Mouse (Mus musculus) urinary bladder, postnatal 10 days (tissue): Measurements from ENCODE around the gene Ap2a2.
"Not testable (repeated sequence)": the region's sequence is repeated elsewhere in the genome, so short reads cannot be mapped to it uniquely, and the experiment has no call there.

ENCODE experiments used
- DNase-seq: peaks from one replicate; pipeline ENCODE4 v3.0.0; 2022; ENCODE audit warnings: low spot score

The Ap2a2 gene

GRCm38 (mm10) chr7:141596971-141597370 lies 35.0 kb downstream of the Ap2a2 start:
- DNase-seq, result no peak

- DNase-seq, result no peak
These were observed 35.6 kb downstream of the Ap2a2 start for GRCm38 (mm10) chr7:141597563-141597962.

GRCm38 (mm10) chr7:141607717-141608116 lies 45.7 kb downstream of the Ap2a2 start:
- DNase-seq, result no peak

- DNase-seq, result no peak
These were observed 47.9 kb downstream of the Ap2a2 start for GRCm38 (mm10) chr7:141609719-141610514.

- DNase-seq, result no peak
These were observed 49.9 kb downstream of the Ap2a2 start for GRCm38 (mm10) chr7:141611711-141612370.

- no peak for DNase-seq
These were observed 50.4 kb downstream of the Ap2a2 start for GRCm38 (mm10) chr7:141612371-141612760.

GRCm38 (mm10) chr7:141612791-141613190 lies 50.8 kb downstream of the Ap2a2 start:
- DNase-seq, result no peak

- DNase-seq, result no peak
These were observed 52.4 kb downstream of the Ap2a2 start for GRCm38 (mm10) chr7:141614329-141614832.

GRCm38 (mm10) chr7:141624214-141624613 lies 62.2 kb downstream of the Ap2a2 start:
- no peak for DNase-seq

- no peak for DNase-seq
These were observed 63.3 kb downstream of the Ap2a2 start for GRCm38 (mm10) chr7:141625120-141625810.

- DNase-seq, result no peak
These were observed 66.0 kb downstream of the Ap2a2 start for GRCm38 (mm10) chr7:141628018-141628417.

GRCm38 (mm10) chr7:141629241-141629640 lies 67.3 kb downstream of the Ap2a2 start:
- DNase-seq, result no peak

- not testable (repeated sequence) for DNase-seq
These were observed 76.1 kb downstream of the Ap2a2 start for GRCm38 (mm10) chr7:141638077-141638476.

- not testable (repeated sequence) for DNase-seq
These were observed 76.8 kb downstream of the Ap2a2 start for GRCm38 (mm10) chr7:141638513-141639334.

- not testable (repeated sequence) for DNase-seq
These were observed 77.4 kb downstream of the Ap2a2 start for GRCm38 (mm10) chr7:141639335-141639890.

GRCm38 (mm10) chr7:141642375-141642774 lies 80.4 kb downstream of the Ap2a2 start:
- no peak for DNase-seq

- DNase-seq, result no peak
These were observed 81.2 kb downstream of the Ap2a2 start for GRCm38 (mm10) chr7:141643160-141643559.

- no peak for DNase-seq
These were observed 85.1 kb downstream of the Ap2a2 start for GRCm38 (mm10) chr7:141647083-141647482.

GRCm38 (mm10) chr7:141647815-141648214 lies 85.8 kb downstream of the Ap2a2 start:
- no peak for DNase-seq

GRCm38 (mm10) chr7:141652191-141652590 lies 90.2 kb downstream of the Ap2a2 start:
- DNase-seq, result no peak

GRCm38 (mm10) chr7:141660346-141660745 lies 98.4 kb downstream of the Ap2a2 start:
- DNase-seq, result no peak
